Mouse (Mus musculus) testis, adult 2 months (tissue): ENCODE results near the gene Ppp1r13b. TPM values are rescaled to one million over a fixed set of nuclear protein-coding genes. Genes with fewer than 3 reads are reported as not detected.

Experiments used
- H3K27ac ChIP-seq: fragments of 200-500 bp; 2 replicates; pipeline ENCODE4 v1.5.1; 2012; ENCODE audit warnings: low read depth, low read length; ENCODE audit not compliant: control insufficient read depth, insufficient read depth
- H3K27me3 ChIP-seq: fragments of 200-500 bp; 2 replicates; pipeline ENCODE4 v1.6.1; 2012; ENCODE audit warnings: mild to moderate bottlenecking, low read length, moderate library complexity; ENCODE audit not compliant: control insufficient read depth, insufficient read depth
- H3K36me3 ChIP-seq: fragments of 200-500 bp; 2 replicates; pipeline ENCODE4 v1.6.1; 2012; ENCODE audit warnings: mild to moderate bottlenecking, low read length; ENCODE audit not compliant: control insufficient read depth, insufficient read depth
- H3K4me1 ChIP-seq: fragments of 200-500 bp; 2 replicates; pipeline ENCODE4 v1.6.1; 2012; ENCODE audit warnings: low read length; ENCODE audit not compliant: control insufficient read depth, insufficient read depth
- H3K4me3 ChIP-seq: fragments of 200-500 bp; 2 replicates; pipeline ENCODE4 v1.5.1; 2012; ENCODE audit warnings: low read depth, mild to moderate bottlenecking, low read length, moderate library complexity, mixed read lengths; ENCODE audit not compliant: control insufficient read depth
- CTCF ChIP-seq: fragments of 200-500 bp; IDR thresholded peaks from 2 replicates; pipeline ENCODE4 v1.5.1; 2012; ENCODE audit warnings: low read depth, mild to moderate bottlenecking, inconsistent platforms, low read length, moderate library complexity; ENCODE audit not compliant: control insufficient read depth, insufficient read depth, insufficient replicate concordance
- POLR2A ChIP-seq: fragments of 200-500 bp; IDR thresholded peaks from 2 replicates; pipeline ENCODE4 v1.6.1; 2012; ENCODE audit warnings: low read depth, mild to moderate bottlenecking, inconsistent platforms, low read length, moderate library complexity; ENCODE audit not compliant: control insufficient read depth
- polyA plus RNA-seq: library from polyadenylated mRNA; depleted of rRNA; stranded (reverse); fragments of >200 nt; gene quantifications from 2 replicates; pipeline ENCODE4 v1.2.3, GENCODE M21; 2012

Gene Ppp1r13b
- polyA plus RNA-seq, 1 experiment = 17.1 TPM

- H3K27ac ChIP-seq = no peak overlapping the region
- no peaks in the 10 kb centered on the region for H3K27me3 ChIP-seq
- no peaks in the 10 kb centered on the region for H3K36me3 ChIP-seq
- H3K4me1 ChIP-seq = peaks cover 9% of the 10 kb centered on the region
- no peak overlapping the region for H3K4me3 ChIP-seq
- no peak for TF ChIP-seq POLR2A
- no peak for TF ChIP-seq CTCF
These were observed 98.1 kb downstream of the Ppp1r13b start for GRCm38 (mm10) chr12:111809762-111810161.

- TF ChIP-seq POLR2A (no peak), CTCF (no peak)
- no peaks in the 10 kb centered on the region for H3K36me3 ChIP-seq
These were observed 99.1 kb downstream of the Ppp1r13b start for GRCm38 (mm10) chr12:111808775-111809174.

GRCm38 (mm10) chr12:111803538-111803937 is 104.4 kb downstream of the Ppp1r13b start:
- no peaks in the 10 kb centered on the region for H3K27me3 ChIP-seq
- no peaks in the 10 kb centered on the region for H3K4me1 ChIP-seq
- H3K36me3 ChIP-seq = no peaks in the 10 kb centered on the region
- no peak overlapping the region for H3K4me3 ChIP-seq
- no peak for TF ChIP-seq CTCF
- TF ChIP-seq POLR2A = no peak
- no peak overlapping the region for H3K27ac ChIP-seq

More at GRCm38 (mm10) chr12:111808775-111809174, 99.1 kb downstream of the Ppp1r13b start:
- Histone ChIP-seq H3K4me1 (peaks cover 6% of the 10 kb centered on the region), H3K27ac (no peak overlapping the region), H3K27me3 (no peaks in the 10 kb centered on the region), H3K4me3 (no peak overlapping the region)

GRCm38 (mm10) chr12:111800459-111801183 is 107.3 kb downstream of the Ppp1r13b start:
- no peak for TF ChIP-seq CTCF
- no peak for TF ChIP-seq POLR2A

GRCm38 (mm10) chr12:111798493-111798892 is 109.4 kb downstream of the Ppp1r13b start:
- Histone ChIP-seq H3K27me3 (no peaks in the 10 kb centered on the region), H3K27ac (no peak overlapping the region), H3K4me3 (no peak overlapping the region), H3K36me3 (no peaks in the 10 kb centered on the region), H3K4me1 (no peaks in the 10 kb centered on the region)
- TF ChIP-seq CTCF = no peak
- TF ChIP-seq POLR2A = no peak

More at GRCm38 (mm10) chr12:111800459-111801183, 107.3 kb downstream of the Ppp1r13b start:
- H3K27ac ChIP-seq = no peak overlapping the region
- no peak overlapping the region for H3K4me3 ChIP-seq
- no peaks in the 10 kb centered on the region for H3K36me3 ChIP-seq
- no peaks in the 10 kb centered on the region for H3K27me3 ChIP-seq
- H3K4me1 ChIP-seq = no peaks in the 10 kb centered on the region

- Histone ChIP-seq H3K27ac (no peak overlapping the region), H3K36me3 (no peaks in the 10 kb centered on the region), H3K4me3 (no peak overlapping the region), H3K4me1 (no peaks in the 10 kb centered on the region), H3K27me3 (no peaks in the 10 kb centered on the region)
- TF ChIP-seq POLR2A (no peak), CTCF (no peak)
These were observed 110.7 kb downstream of the Ppp1r13b start for GRCm38 (mm10) chr12:111797251-111797650.

- Histone ChIP-seq H3K4me3 (no peak overlapping the region), H3K27me3 (no peaks in the 10 kb centered on the region), H3K4me1 (no peaks in the 10 kb centered on the region), H3K36me3 (no peaks in the 10 kb centered on the region), H3K27ac (no peak overlapping the region)
- no peak for TF ChIP-seq POLR2A
- TF ChIP-seq CTCF = no peak
These were observed 112.6 kb downstream of the Ppp1r13b start for GRCm38 (mm10) chr12:111795180-111795895.
